Mouse (Mus musculus) heart, embryonic 16.5 days (tissue): ENCODE data around the gene Tacc3. TPM values are rescaled to one million over a fixed set of nuclear protein-coding genes. Genes with fewer than 3 reads are reported as not detected.
A peak's percentile ranks its signal among the peaks of the same experiment; 100 is the strongest.

ENCODE experiments used
- ATAC-seq: fragments of 200-750 bp; cut with Nextera tagmentation; replicated peaks from 2 replicates; pipeline ENCODE4 v1.8.0; 2017; ENCODE audit warnings: moderate number of reproducible peaks; ENCODE audit not compliant: insufficient read depth, low FRiP score; ENCODE audit errors: extremely low read depth
- H3K27ac ChIP-seq: fragments of 300-500 bp; sonication (generic); 2 replicates; pipeline ENCODE4 v1.5.1; 2014; ENCODE audit warnings: mild to moderate bottlenecking, low read length, control low read depth, moderate library complexity
- H3K27me3 ChIP-seq: fragments of 300-500 bp; sonication (generic); 2 replicates; pipeline ENCODE4 v1.6.1; 2014; ENCODE audit warnings: low read length, mixed read lengths; ENCODE audit not compliant: control insufficient read depth, insufficient read depth
- H3K36me3 ChIP-seq: fragments of 300-500 bp; sonication (generic); 2 replicates; pipeline ENCODE4 v1.6.1; 2014; ENCODE audit not compliant: control insufficient read depth, insufficient read depth
- H3K4me1 ChIP-seq: fragments of 300-500 bp; sonication (generic); 2 replicates; pipeline ENCODE4 v1.6.1; 2014; ENCODE audit warnings: low read length, mixed read lengths; ENCODE audit not compliant: control insufficient read depth, insufficient read depth
- H3K4me2 ChIP-seq: fragments of 300-500 bp; sonication (generic); 2 replicates; pipeline ENCODE4 v1.6.1; 2014; ENCODE audit warnings: low read depth, mild to moderate bottlenecking, control low read depth, low read length
- H3K4me3 ChIP-seq: fragments of 300-500 bp; sonication (generic); 2 replicates; pipeline ENCODE4 v1.5.1; 2014; ENCODE audit warnings: mild to moderate bottlenecking, control low read depth, low read length
- H3K9ac ChIP-seq: fragments of 300-500 bp; sonication (generic); 2 replicates; pipeline ENCODE4 v1.6.1; 2014; ENCODE audit warnings: low read length, control low read depth
- H3K9me3 ChIP-seq: fragments of 300-500 bp; sonication (generic); replicated peaks from 2 replicates; pipeline ENCODE4 v1.6.1; 2016; ENCODE audit warnings: low read length; ENCODE audit not compliant: control insufficient read depth
- WGBS: fragments of 180-500 bp; shearing (Covaris S2); extraction: QIAGEN DNeasy Blood & Tissue Kit; methylation state at CpG from one replicate; pipeline ENCODE4 v1.1.7; 2014; 5-methylcytosine and 5-hydroxymethylcytosine counted together
- polyA plus RNA-seq: library from polyadenylated mRNA; unstranded; fragments of >200 nt; fragmentation: Nextera tagmentation; extraction: Ambion mirVana; gene quantifications from 2 replicates; pipeline ENCODE4 v1.2.1, GENCODE M21; 2015

Gene Tacc3
- polyA plus RNA-seq, 1 experiment from 2014 or later: 122 TPM

DNA sequence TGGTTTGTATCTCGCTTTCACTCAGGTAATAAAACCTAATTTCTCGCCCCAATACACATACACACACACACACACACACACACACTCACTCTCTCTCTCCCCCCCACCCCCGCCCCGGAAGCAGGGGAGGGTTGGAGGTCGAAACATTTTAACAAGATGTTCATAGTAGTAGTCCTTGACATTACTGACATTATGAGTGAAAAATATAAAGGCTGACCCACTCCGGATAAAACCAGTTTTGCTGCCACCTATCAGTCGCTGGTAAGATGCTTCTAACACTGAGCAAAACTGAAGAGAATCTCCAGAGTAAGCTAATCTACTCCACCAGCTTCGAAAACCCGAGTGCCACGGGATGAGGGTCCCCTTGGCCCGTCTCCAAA lies 6.4 kb upstream of the Tacc3 start:
- Histone ChIP-seq H3K36me3 (peaks cover 38% of the 10 kb centered on the region), H3K4me2 (peak overlapping the region; percentile 74), H3K9me3 (no peaks in the 10 kb centered on the region), H3K4me3 (peak overlapping the region; percentile 68), H3K27me3 (no peaks in the 10 kb centered on the region), H3K27ac (peak overlapping the region; percentile 87), H3K9ac (peak overlapping the region; percentile 69), H3K4me1 (peaks cover 27% of the 10 kb centered on the region)
- ATAC-seq: no peak
- under 1% methylated on average over 11 of the region's 11 CpGs for WGBS

DNA sequence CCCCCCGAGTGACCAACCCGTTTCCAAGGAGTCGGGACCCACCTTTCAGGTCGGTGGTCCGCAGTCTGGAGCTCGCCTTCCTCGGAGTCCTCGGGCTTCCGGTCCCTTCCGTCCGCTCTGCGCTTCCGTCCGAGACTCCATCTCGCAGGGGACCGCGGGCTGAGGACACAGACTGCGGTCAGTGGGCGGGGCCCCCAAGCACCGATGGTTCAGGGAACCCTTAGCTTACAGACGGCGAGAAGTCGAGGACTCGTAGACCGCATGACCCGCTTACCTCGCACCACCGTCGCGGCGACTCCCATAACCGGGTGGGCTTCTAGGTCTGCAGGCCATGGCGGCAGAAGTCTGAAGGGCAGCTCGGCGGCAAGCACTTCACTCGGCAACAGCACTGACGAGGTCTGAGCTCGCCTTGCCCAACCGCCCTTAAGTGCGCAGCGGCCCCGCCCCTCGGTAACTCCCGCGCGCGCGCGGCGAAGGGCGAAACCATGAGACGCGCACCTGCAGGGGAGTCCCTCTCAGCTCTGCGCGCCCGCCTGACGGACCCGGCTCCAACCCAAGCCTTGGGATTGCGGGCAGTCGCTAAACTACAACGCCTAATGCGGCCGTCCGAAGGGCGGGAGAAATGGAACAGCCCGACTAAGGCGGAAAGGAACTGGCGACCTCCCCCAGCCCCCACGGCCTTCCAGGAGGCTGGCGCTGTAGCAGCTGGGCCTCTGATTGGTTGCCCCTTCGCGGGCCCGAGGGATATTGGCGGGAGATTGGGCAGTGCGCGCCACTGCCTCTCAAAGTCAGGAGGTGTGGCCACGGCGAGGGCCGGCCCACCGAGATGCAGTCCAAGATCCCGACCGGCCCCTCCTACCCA lies 5.8 kb upstream of the Tacc3 start, which contains the start of gene Slbp:
Gene Slbp (minus strand): TSS at position 654 of the 862 bp plus-strand sequence.
- Histone ChIP-seq H3K4me1 (peaks cover 32% of the 10 kb centered on the region), H3K9ac (peak within 1 kb of the TSS; percentile 73), H3K4me2 (peak within 1 kb of the TSS; percentile 74), H3K27ac (peak within 1 kb of the TSS; percentile 87), H3K27me3 (no peaks in the 10 kb centered on the region), H3K36me3 (peaks cover 34% of the 10 kb centered on the region), H3K4me3 (peak within 1 kb of the TSS; percentile 68), H3K9me3 (no peaks in the 10 kb centered on the region)
- peak; percentile 96 for ATAC-seq
- WGBS: under 1% methylated on average over 82 of the region's 82 CpGs

GRCm38 (mm10) chr5:33652783-33653173 lies 5.2 kb upstream of the Tacc3 start:
- Histone ChIP-seq H3K9ac (peak overlapping the region; percentile 73), H3K4me2 (peak overlapping the region; percentile 74)
- no peak for ATAC-seq

GRCm38 (mm10) chr5:33654424-33654823 lies 3.5 kb upstream of the Tacc3 start:
- ATAC-seq: no peak
- no peak overlapping the region for H3K4me2 ChIP-seq
- H3K4me3 ChIP-seq: no peak overlapping the region
- no peaks in the 10 kb centered on the region for H3K27me3 ChIP-seq
- 91% methylated on average over 13 of the region's 13 CpGs for WGBS
- H3K36me3 ChIP-seq: peaks cover 18% of the 10 kb centered on the region; the same call in 1 of the 2 replicates
- no peaks in the 10 kb centered on the region for H3K9me3 ChIP-seq
- H3K4me1 ChIP-seq: peaks cover 40% of the 10 kb centered on the region
- no peak overlapping the region for H3K9ac ChIP-seq
- no peak overlapping the region for H3K27ac ChIP-seq

More at GRCm38 (mm10) chr5:33652783-33653173, 5.2 kb upstream of the Tacc3 start:
- no peaks in the 10 kb centered on the region for H3K9me3 ChIP-seq
- H3K4me3 ChIP-seq: peak overlapping the region; percentile 68
- H3K36me3 ChIP-seq: peaks cover 28% of the 10 kb centered on the region
- H3K4me1 ChIP-seq: peaks cover 32% of the 10 kb centered on the region
- no peaks in the 10 kb centered on the region for H3K27me3 ChIP-seq
- H3K27ac ChIP-seq: peak overlapping the region; percentile 80
- 4% methylated on average over 9 of the region's 9 CpGs for WGBS

- Histone ChIP-seq H3K9me3 (no peaks in the 10 kb centered on the region), H3K4me1 (peaks cover 39% of the 10 kb centered on the region), H3K27me3 (no peaks in the 10 kb centered on the region), H3K4me2 (no peak overlapping the region), H3K27ac (no peak overlapping the region), H3K9ac (no peak overlapping the region), H3K36me3 (peaks cover 16% of the 10 kb centered on the region; the same call in 1 of the 2 replicates), H3K4me3 (no peak overlapping the region)
- ATAC-seq: no peak
- 88% methylated on average over 10 of the region's 10 CpGs for WGBS
Measured at GRCm38 (mm10) chr5:33655251-33655840, 2.6 kb upstream of the Tacc3 start.

DNA sequence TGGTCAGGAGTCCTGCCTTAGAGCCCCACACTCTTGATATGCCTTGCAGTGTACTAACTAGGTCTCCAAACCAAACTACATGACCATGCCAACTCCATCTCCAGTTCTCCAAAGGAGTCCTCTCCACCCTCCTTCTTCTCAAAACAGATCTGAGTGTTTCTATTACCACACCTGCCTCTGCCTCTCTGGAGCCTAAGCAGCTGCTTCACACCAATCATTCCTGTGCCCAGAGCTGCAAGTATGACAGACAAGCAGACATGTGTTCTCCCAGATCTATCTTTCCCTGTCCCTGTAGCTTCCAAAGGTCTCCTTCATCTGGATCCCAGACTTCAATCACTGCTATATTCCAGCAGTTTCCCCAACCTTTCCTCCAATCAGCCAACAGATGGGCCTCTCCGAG lies 1.2 kb upstream of the Tacc3 start:
- Histone ChIP-seq H3K9me3 (no peaks in the 10 kb centered on the region), H3K4me2 (peak overlapping the region; percentile 90), H3K4me1 (peaks cover 30% of the 10 kb centered on the region), H3K27ac (peak overlapping the region; percentile 85), H3K27me3 (no peaks in the 10 kb centered on the region), H3K36me3 (peaks cover 27% of the 10 kb centered on the region), H3K9ac (peak overlapping the region; percentile 84), H3K4me3 (peak overlapping the region; percentile 79)
- 25% methylated on average over 1 of the region's 1 CpGs for WGBS
- no peak for ATAC-seq

DNA sequence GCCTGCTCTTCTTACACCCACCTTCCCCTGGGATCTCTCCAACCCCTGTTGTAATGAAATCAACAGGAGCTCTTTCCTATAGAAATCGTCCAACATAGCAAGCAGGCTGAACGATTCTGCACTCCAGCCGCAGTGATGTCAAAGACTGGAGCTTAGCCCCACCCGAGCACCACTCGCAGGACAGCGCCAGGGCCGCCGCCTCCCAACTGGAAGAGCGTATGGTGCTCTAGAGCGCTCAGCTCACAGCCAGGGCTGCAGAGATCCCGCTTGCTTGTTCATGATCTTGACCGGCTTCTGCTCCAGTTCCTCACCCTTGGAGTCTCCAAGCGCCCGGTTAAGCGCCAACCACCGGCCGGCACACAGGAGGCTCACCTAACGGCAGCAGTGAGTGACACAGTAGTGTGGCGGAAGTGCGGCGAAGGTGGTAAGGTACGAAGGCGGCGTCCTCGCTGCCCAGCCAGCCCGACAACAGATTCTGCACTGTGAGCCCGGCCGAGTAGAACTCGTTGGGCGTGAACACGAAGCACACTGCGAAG lies 609 bp upstream of the Tacc3 start:
- under 1% methylated on average over 32 of the region's 32 CpGs for WGBS
- no peaks in the 10 kb centered on the region for H3K9me3 ChIP-seq
- H3K4me3 ChIP-seq: peak overlapping the region; percentile 79
- peaks cover 30% of the 10 kb centered on the region for H3K4me1 ChIP-seq
- peaks cover 27% of the 10 kb centered on the region for H3K36me3 ChIP-seq
- H3K27ac ChIP-seq: peak overlapping the region; percentile 85
- H3K9ac ChIP-seq: peak overlapping the region; percentile 84
- peak overlapping the region; percentile 90 for H3K4me2 ChIP-seq
- no peaks in the 10 kb centered on the region for H3K27me3 ChIP-seq
- peak; percentile 7 for ATAC-seq

GRCm38 (mm10) chr5:33658664-33659050 lies 729 bp downstream of the Tacc3 start:
- under 1% methylated on average over 26 of the region's 26 CpGs for WGBS
- Histone ChIP-seq H3K4me2 (peak overlapping the region; percentile 92), H3K4me1 (peaks cover 24% of the 10 kb centered on the region), H3K9me3 (no peaks in the 10 kb centered on the region), H3K27ac (peak overlapping the region; percentile 67), H3K36me3 (peaks cover 33% of the 10 kb centered on the region), H3K27me3 (no peaks in the 10 kb centered on the region), H3K4me3 (peak overlapping the region; percentile 79), H3K9ac (peak overlapping the region; percentile 85)
- ATAC-seq: no peak

GRCm38 (mm10) chr5:33668223-33668622 lies 10.3 kb downstream of the Tacc3 start:
- H3K27ac ChIP-seq: no peak overlapping the region
- H3K4me3 ChIP-seq: no peak overlapping the region
- no peak overlapping the region for H3K9ac ChIP-seq
- peaks cover 69% of the 10 kb centered on the region for H3K36me3 ChIP-seq
- ATAC-seq: no peak
- H3K9me3 ChIP-seq: no peaks in the 10 kb centered on the region
- H3K27me3 ChIP-seq: no peaks in the 10 kb centered on the region
- H3K4me2 ChIP-seq: no peak overlapping the region
- no peaks in the 10 kb centered on the region for H3K4me1 ChIP-seq
